Mouse (Mus musculus) NIH3T3 (cell line): ENCODE data around the gene Josd2.

ENCODE experiments used
- DNase-seq: peaks from one replicate; pipeline ENCODE4 v3.0.0-alpha.2; 2012; ENCODE audit warnings: low read depth

Josd2 gene

DNA sequence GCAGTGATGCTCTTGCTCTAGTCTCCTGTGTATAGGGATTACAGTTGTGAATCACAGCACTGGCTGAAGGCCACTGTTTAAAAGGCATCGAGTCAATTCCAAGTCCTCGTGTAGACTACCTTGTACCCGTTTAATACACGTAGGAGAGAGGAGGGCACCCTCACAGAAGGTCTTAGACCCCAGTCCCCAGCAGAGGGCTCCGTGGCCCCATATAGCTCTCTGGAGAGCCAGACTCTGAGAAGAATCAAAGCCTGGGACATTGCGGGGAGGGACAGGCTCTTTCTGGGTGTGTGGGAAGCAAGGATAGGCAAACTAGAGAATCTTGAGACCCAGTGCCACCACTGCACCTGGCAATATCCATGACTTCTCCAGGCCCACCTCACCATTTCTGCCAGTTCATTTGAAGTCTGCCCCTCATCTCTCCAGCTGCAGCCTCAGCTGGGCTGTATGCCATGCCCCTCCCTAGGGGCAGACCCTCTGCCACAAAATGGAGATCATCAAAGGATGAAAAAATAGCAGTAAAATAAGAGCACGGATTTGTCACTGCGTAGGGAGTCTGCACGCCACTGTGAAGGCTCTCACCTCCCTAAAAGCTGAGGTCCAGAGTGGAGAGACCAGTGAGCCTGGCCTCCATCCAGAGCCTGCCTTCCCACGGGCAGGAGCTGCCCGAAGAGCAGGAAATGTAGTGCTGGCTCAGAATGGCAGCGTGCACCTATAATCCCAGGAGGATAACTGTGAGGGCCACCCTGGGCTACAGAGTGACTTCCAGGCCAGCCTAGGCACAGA, 21.5 kb upstream of the Josd2 start:
- DNase-seq, result no peak

- DNase-seq, result peak; percentile 49
These were observed 14.5 kb upstream of the Josd2 start for GRCm38 (mm10) chr7:44453256-44453655.

GRCm38 (mm10) chr7:44456302-44456701, 11.5 kb upstream of the Josd2 start:
- DNase-seq, result no peak

- DNase-seq, result no peak
These were observed 7.7 kb upstream of the Josd2 start for GRCm38 (mm10) chr7:44460067-44460466.

DNA sequence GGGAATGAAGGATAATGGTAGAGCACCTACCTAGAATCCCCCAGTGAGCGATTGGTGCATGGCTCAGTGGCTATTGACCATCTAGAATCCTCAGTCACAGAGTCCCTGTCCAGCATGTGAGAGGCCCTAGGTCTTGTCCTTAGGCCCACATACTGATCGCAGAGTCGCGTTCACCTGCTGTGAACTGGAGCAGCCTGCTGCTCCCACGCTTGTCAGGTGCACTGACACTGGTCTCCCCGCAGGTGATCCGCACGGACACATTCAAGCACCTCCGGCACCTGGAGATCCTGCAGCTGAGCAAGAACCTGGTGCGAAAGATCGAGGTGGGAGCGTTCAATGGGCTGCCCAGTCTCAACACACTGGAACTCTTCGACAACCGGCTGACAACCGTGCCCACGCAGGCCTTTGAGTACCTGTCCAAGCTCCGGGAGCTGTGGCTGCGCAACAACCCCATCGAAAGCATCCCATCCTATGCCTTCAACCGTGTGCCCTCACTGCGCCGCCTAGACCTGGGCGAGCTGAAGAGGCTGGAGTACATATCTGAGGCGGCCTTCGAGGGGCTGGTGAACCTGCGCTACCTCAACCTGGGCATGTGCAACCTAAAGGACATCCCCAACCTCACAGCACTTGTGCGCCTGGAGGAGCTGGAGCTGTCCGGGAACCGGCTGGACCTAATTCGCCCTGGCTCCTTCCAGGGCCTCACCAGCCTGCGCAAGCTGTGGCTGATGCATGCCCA, 6.8 kb upstream of the Josd2 start:
- no peak for DNase-seq

DNA sequence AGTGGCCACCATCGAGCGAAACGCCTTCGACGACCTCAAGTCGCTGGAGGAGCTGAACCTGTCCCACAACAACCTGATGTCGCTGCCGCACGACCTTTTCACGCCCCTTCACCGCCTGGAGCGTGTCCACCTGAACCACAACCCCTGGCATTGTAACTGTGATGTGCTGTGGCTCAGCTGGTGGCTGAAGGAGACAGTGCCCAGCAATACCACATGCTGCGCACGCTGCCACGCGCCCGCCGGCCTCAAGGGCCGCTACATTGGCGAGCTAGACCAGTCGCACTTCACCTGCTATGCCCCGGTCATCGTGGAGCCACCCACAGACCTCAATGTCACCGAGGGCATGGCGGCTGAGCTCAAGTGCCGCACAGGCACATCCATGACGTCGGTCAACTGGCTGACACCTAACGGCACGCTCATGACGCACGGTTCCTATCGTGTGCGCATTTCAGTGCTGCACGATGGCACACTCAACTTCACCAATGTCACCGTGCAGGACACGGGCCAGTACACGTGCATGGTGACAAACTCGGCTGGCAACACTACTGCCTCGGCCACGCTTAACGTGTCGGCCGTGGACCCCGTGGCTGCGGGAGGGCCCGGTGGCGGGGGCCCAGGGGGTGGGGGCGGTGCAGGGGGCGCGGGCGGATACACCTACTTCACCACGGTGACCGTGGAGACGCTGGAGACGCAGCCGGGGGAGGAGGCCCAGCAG, 6.1 kb upstream of the Josd2 start:
- DNase-seq, result no peak

- no peak for DNase-seq
These were observed 5.3 kb upstream of the Josd2 start for GRCm38 (mm10) chr7:44462218-44463055.

DNA sequence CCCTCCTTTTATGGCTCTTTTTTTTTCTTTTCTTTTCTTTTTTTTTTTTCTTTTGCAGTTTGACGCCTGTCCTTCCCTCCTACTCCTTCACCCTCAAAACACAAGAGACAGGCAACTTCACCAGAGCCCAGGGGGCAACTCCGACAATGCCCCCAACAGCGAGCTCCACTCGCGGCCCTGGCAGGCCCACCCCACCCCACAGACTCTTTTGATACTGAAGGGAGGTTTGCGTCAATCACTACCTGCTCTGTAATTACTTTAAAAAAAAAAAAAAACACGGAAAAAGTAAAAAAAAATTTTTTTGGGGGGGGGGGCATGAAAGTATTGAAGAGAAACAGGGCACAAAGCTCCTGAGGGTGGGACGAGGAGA, 4.7 kb upstream of the Josd2 start:
- no peak for DNase-seq

GRCm38 (mm10) chr7:44463556-44464225, 4.1 kb upstream of the Josd2 start:
- DNase-seq, result no peak

GRCm38 (mm10) chr7:44464511-44464910, 3.3 kb upstream of the Josd2 start:
- DNase-seq, result no peak

GRCm38 (mm10) chr7:44465111-44465510, 2.7 kb upstream of the Josd2 start, which contains the start of gene Aspdh:
Gene Aspdh, plus strand, starts transcription at chr7:44465391.
- DNase-seq, result no peak

- no peak for DNase-seq
These were observed 1.5 kb upstream of the Josd2 start for GRCm38 (mm10) chr7:44466006-44466887.

DNA sequence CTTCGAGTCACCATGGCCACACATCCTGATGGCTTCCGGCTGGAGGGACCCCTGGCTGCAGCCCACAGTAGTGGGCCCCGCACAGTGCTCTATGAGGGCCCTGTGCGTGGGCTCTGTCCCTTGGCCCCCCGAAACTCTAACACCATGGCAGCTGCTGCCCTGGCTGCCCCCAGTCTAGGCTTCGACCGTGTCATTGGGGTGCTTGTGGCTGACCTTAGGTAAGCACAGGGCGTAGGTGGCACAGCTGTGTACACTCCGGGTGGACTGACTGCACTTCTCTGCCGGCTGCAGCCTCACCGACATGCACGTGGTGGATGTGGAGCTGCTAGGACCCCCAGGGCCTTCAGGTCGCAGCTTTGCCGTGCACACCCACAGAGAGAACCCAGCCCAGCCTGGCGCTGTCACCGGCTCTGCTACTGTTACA, 880 bp upstream of the Josd2 start:
- no peak for DNase-seq

GRCm38 (mm10) chr7:44468644-44469285, 985 bp downstream of the Josd2 start:
- peak; percentile 15 for DNase-seq

- no peak for DNase-seq
These were observed 2.2 kb downstream of the Josd2 start for GRCm38 (mm10) chr7:44469677-44470675.

DNA sequence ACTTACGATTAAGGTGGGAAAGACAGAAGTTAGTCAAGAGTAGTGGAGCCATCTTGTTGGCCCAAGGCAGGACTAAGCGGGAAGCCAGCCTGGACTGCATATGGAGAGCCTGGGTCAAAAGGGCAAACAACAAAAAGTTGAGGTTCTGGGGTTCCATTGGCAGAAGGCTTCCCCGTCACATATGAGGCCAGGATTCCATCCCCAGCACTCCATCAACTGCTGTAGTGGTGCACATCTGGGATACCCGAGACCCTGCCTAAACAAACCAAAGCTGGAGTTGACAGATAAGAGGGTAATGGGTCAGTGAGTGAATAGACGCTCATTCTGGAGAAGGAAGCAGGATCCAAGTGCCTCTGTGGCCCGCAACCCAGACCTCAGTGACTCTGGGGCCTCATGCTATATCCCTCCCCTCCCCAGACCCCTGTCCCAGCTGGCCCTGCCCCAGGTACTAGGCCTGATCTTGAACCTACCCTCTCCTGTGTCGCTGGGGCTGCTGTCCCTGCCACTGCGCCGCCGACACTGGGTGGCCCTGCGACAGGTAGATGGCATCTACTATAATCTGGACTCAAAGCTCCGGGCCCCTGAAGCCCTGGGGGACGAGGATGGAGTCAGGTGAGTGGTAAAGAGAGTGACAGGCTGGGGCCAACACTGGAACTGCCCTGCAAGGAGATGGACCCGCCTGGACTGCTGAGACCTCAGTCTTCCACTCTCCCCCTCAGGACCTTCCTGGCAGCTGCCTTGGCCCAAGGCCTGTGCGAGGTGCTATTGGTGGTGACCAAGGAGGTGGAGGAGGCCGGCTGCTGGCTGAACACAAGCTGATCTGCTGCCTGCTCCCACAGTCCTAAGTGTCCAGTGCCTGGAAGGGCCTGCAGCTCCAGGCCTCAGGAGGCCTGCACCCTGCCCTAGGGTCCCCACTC, 3.2 kb downstream of the Josd2 start:
- no peak for DNase-seq

DNA sequence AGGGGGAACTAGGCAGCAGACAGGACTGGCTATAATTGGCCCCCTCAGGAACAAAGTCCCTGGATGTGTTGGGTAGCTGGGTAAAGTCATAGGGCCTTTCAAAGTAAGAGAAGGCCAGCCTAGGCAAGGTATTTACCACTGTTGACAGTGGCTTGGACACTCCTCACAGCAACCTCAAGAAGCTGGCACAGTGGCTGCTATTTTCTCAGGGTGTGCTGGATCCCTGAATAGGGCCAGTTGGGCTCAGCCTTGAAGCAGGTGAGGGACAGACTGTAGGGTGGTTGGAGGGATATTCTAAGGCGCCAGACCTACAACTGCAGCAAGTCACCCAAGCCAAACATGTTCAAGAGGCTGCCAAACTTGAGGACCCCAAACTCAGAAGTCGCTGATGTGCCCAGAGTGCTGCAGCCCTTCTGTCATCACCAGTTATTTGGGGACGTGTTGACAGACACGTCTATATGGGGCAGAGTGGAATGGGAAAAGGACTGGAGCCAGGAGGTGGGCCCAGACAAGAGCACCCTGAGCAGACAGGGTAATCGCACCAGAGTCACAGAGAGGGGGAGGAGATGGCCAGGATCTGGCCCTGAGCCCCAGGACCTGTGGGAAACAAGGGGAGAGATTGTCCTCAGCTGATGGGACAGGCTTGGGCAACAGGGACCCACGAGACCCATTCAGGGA, 4.2 kb downstream of the Josd2 start:
- no peak for DNase-seq
